Mouse (Mus musculus): ENCODE measurements around the gene Mat1a.

The Mat1a gene

GRCm38 (mm10) chr14:41140686-41141085 lies 35.9 kb downstream of the Mat1a start:
- DNase-seq (ENCODE audit: low spot score), result no peak

- DNase-seq (ENCODE audit: low spot score), result no peak
Measured at GRCm38 (mm10) chr14:41146035-41146434, 41.2 kb downstream of the Mat1a start.

DNA sequence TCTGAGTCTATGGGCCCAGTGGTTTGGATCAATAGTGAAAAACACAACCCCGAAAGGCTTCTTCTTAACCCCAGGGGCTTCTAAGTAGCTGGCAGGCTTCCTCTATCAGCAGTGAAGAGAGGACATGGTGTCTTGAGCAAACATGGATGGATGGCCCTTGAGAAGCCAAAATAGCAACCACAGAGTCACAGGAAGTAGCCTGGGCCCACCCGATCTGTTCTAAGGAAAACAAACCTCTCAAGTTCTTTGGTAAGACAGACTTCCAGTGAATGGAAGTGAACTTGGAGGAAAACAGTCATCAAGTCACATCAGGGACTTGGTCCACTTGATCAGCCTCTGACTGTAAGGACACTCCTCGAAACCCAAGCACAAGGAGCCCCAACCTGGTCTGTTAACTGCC lies 42.1 kb downstream of the Mat1a start:
- DNase-seq (ENCODE audit: low spot score), result no peak

DNA sequence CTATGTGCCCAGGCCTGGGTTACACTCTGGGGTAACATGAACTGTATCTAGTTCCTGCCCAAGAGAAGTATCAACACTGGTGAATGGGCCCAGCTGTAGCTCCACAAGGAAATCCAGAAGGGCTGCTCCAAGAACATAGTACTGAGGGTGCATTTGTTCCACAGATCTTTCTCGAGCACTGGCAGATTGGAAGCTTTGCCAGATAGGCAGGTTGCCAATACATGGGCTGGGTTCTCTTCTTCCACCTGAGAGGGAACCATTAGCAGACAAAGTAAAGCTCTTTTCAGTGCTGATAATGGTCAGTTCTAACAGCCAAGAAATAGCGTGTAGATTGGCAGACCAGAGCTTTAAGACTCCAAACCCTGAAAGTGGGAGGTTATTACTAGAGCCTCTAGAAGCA lies 42.5 kb downstream of the Mat1a start:
- no peak for DNase-seq (ENCODE audit: low spot score)

DNA sequence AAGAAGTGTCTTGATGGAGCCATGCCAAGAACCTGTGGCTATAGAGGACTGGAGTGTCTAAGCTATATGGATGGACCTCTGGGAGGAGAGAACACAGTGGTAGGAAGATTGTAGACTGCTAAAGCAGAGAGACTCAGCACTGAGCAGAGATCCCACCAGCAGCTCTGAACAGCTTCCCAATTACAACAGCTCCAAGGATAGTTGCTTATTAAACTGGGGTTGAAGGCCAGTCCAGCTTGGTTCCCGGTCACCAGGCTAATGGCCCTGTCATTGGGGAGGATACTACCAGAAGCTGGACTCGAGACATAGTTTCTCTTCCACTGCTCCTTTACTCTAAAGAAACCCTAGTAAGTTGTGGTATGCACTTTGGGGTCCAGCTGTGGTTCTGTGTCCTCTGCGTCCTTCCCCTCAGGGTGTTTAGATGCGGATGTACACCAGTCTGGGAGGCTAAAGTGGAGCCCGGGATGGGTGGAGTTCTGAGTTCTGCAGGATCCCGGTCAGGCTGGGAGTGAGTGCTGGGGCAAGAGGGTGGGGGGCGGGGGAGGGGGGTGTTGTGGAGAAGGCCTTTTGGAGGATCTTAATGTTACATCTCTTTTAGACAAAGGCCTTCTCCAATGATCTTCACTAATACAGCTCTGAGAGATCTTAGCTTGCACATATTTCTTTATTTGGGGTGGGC lies 46.5 kb downstream of the Mat1a start, which contains the start of gene Mbl1:
TSS of gene Mbl1 (plus strand) at position 239 of the 679 bp plus-strand sequence.
- DNase-seq (ENCODE audit: low spot score), result no peak

- no peak for DNase-seq (ENCODE audit: low spot score)
Measured at GRCm38 (mm10) chr14:41160076-41160475, 55.2 kb downstream of the Mat1a start.

DNA sequence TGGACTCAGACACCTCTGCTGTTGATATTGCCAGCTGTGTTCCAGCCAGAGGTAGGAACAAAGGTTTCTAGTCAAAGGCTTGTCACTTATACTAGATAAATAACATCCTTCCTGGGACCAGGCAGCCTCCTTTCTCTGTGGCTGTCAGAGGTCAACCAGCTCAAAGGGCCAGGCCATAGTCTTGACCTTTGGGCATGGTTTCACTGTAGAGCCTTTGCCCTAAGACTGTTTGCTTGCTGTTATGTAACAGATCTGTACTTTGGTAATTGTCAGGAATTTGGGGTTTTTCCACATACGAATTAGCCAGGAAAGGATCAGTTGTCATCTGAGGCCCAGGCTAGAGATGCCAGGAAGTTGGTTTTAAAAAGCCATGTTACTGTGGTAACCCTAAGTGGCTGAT lies 55.9 kb downstream of the Mat1a start:
- no peak for DNase-seq (ENCODE audit: low spot score)

- DNase-seq (ENCODE audit: low spot score), result peak; percentile 22
Measured at GRCm38 (mm10) chr14:41162663-41163062, 57.8 kb downstream of the Mat1a start.

DNA sequence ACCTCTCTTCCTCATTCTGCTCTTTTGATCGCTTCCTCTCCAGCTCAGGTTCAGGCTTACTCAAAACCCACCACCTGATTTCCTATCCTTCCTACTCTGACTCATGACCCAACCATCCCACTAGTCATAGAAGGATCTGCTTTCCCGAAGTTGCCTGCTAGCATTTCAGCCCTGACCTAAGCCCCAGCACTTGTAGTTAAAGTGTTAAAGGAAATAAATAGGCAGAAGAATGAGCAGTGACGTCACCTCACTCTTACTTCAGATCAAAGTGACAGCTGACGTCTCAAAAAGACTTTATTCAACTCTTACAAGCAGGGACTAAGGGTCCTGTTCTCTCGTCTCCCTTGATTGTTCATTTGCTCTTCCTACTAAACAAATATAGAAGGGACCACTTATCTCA lies 62.4 kb downstream of the Mat1a start:
- no peak for DNase-seq (ENCODE audit: low spot score)

GRCm38 (mm10) chr14:41168567-41168966 lies 63.7 kb downstream of the Mat1a start:
- no peak for DNase-seq (ENCODE audit: low spot score)

DNA sequence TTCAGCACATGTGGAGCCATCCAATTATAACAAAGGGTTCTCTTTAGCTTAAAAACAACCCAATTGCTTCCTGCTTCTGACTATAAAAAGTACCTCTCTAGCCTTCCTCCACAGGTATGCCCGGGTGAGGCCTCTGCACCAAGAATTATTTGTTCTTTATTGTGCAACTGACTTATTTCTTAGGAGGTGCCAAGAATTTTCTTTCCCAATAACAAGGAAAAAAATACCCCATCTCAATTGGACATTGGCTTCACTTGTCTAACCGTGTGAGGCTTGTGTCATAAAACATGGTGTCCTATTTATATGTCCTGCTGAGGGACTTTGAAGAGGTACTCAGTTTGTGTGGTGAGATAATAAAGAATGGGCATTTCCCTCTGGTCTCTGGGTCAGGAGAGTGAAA lies 65.7 kb downstream of the Mat1a start:
- DNase-seq (ENCODE audit: low spot score), result no peak
